Mouse (Mus musculus): ENCODE data around the gene Ceacam15. TPM values are rescaled to one million over a fixed set of nuclear protein-coding genes. Genes with fewer than 3 reads are reported as not detected.

Ceacam15 gene
- polyA plus RNA-seq, 1 experiment from 2014 or later = 0.45 TPM

DNA sequence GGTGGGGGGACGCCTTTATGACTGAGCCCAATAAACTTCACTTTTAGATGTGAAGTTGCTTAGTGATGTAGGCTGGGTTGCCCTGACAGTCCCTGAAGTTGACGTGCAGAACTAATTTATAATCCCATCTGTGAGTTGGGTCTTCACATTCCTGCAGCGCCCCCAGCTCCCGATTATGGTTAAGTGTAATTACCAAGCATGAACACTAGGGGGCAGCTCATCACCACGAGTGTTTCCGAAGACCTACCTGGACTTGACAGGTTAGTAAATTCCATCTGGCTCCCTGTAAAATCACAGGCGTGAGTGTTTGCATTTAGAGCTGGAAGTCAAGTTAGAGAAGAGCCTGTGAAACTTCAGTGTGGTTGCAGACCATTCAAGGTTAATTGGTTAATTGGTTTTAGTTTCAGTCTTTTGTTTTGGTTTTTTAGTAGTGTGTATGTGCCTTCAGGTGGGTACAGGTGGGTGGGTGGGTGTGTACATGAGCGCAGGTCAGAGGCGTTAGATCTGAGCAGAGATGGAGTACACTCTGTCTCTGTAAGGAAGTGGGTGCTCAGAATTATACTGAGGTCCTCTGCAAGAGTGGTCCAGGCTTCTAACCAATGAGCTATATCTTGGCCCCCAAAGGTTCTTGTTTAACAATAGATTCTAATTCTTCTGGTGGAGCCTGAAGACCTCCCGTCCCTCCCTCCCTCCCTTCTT is 45.8 kb downstream of the Ceacam15 start:
- H3K27ac ChIP-seq (ENCODE audit: poor library complexity, severe bottlenecking) = no peak overlapping the region
- no peak for ATAC-seq (ENCODE audit: insufficient number of reproducible peaks, low FRiP score)
- H3K4me2 ChIP-seq = no peak overlapping the region
- no peaks in the 10 kb centered on the region for H3K9me3 ChIP-seq (replicated peaks)
- H3K4me1 ChIP-seq (replicated peaks) = no peaks in the 10 kb centered on the region
- H3K9ac ChIP-seq = no peak overlapping the region
- WGBS = 14% methylated on average over 10 of the region's 10 CpGs
- H3K27me3 ChIP-seq (replicated peaks) = no peaks in the 10 kb centered on the region
- H3K36me3 ChIP-seq = no peaks in the 10 kb centered on the region
- no peak overlapping the region for H3K4me3 ChIP-seq

GRCm38 (mm10) chr7:16628096-16628771 is 47.3 kb downstream of the Ceacam15 start:
- 0 out of 2 replicates have a peak, but pooled peaks have one; percentile 51 for ATAC-seq (ENCODE audit: insufficient number of reproducible peaks, low FRiP score)
- no peak overlapping the region for H3K4me3 ChIP-seq
- H3K4me1 ChIP-seq (replicated peaks) = 0 out of 2 replicates have a peak, but pooled peaks cover 3% of the 10 kb centered on the region
- H3K27me3 ChIP-seq (replicated peaks) = no peaks in the 10 kb centered on the region
- no peak overlapping the region for H3K9ac ChIP-seq
- no peaks in the 10 kb centered on the region for H3K9me3 ChIP-seq (replicated peaks)
- no peak overlapping the region for H3K27ac ChIP-seq (ENCODE audit: poor library complexity, severe bottlenecking)
- no peaks in the 10 kb centered on the region for H3K36me3 ChIP-seq
- WGBS = 31% methylated on average over 12 of the region's 12 CpGs
- no peak overlapping the region for H3K4me2 ChIP-seq

- Histone ChIP-seq H3K4me3 (no peak overlapping the region), H3K36me3 (no peaks in the 10 kb centered on the region), H3K4me2 (no peak overlapping the region), H3K27me3 (replicated peaks) (no peaks in the 10 kb centered on the region), H3K9ac (no peak overlapping the region), H3K9me3 (replicated peaks) (no peaks in the 10 kb centered on the region), H3K4me1 (replicated peaks) (peaks cover 8% of the 10 kb centered on the region; the same call in 1 of the 2 replicates), H3K27ac (ENCODE audit: poor library complexity, severe bottlenecking) (no peak overlapping the region)
- ATAC-seq (ENCODE audit: insufficient number of reproducible peaks, low FRiP score) = no peak
Observed at GRCm38 (mm10) chr7:16623687-16624086, 51.8 kb downstream of the Ceacam15 start.

DNA sequence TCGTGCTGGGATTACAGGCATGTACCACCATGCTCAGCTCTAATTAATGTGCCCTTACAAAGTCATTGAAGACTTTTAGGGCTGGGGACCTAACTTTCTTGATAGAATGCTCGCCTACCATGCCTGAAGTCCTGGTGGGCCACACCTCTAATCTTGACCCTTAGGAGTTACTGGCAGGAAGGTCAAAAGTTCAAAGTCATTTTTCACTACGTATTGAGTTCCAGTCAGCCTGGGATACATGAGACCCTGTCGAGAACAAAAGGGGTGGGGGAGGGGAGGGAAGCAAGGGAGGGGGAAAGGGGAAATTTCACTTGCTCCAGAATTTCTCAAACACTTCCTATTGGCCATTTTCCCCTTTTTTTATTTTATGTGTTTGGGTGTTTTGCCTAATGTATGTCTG is 52.4 kb downstream of the Ceacam15 start:
- no peak overlapping the region for H3K9ac ChIP-seq
- H3K27ac ChIP-seq (ENCODE audit: poor library complexity, severe bottlenecking) = no peak overlapping the region
- no peaks in the 10 kb centered on the region for H3K9me3 ChIP-seq (replicated peaks)
- no peak for ATAC-seq (ENCODE audit: insufficient number of reproducible peaks, low FRiP score)
- no peaks in the 10 kb centered on the region for H3K27me3 ChIP-seq (replicated peaks)
- H3K4me3 ChIP-seq = no peak overlapping the region
- peaks cover 13% of the 10 kb centered on the region; the same call in 1 of the 2 replicates for H3K4me1 ChIP-seq (replicated peaks)
- H3K4me2 ChIP-seq = no peak overlapping the region
- WGBS = 46% methylated on average over 4 of the region's 4 CpGs
- H3K36me3 ChIP-seq = no peaks in the 10 kb centered on the region

Other genes with a start within 250 kb of the Ceacam15 start
- 79.0 and 83.6 TPM in 2 replicates for gene Tmem160, start 222.9 kb downstream of the Ceacam15 start, polyA plus RNA-seq (2016; fragmentation: Nextera tagmentation; extraction: Ambion mirVana)
- gene Npas1, start 198.0 kb downstream of the Ceacam15 start, polyA plus RNA-seq (2016; fragmentation: Nextera tagmentation; extraction: Ambion mirVana) = 0.22 and 0.31 TPM in 2 replicates
- 20.3 and 21.4 TPM in 2 replicates for gene Arhgap35, start 60.7 kb downstream of the Ceacam15 start, polyA plus RNA-seq (2016; fragmentation: Nextera tagmentation; extraction: Ambion mirVana)
- gene Ceacam9, start 46.2 kb upstream of the Ceacam15 start, polyA plus RNA-seq (2016; fragmentation: Nextera tagmentation; extraction: Ambion mirVana) = not detected in 2 replicates
- gene Ap2s1, start 62.7 kb upstream of the Ceacam15 start, polyA plus RNA-seq (2016; fragmentation: Nextera tagmentation; extraction: Ambion mirVana) = 208 and 210 TPM in 2 replicates
- 50.8 and 52.0 TPM in 2 replicates for gene Slc1a5, start 105.6 kb upstream of the Ceacam15 start, polyA plus RNA-seq (2016; fragmentation: Nextera tagmentation; extraction: Ambion mirVana)
- gene Strn4, start 140.2 kb upstream of the Ceacam15 start, polyA plus RNA-seq (2016; fragmentation: Nextera tagmentation; extraction: Ambion mirVana) = 97.4 and 103 TPM in 2 replicates
- gene Fkrp, start 141.0 kb upstream of the Ceacam15 start, polyA plus RNA-seq (2016; fragmentation: Nextera tagmentation; extraction: Ambion mirVana) = 37.6 and 37.8 TPM in 2 replicates
- gene Prkd2, start 167.2 kb upstream of the Ceacam15 start, polyA plus RNA-seq (2016; fragmentation: Nextera tagmentation; extraction: Ambion mirVana) = 10.8 and 11.8 TPM in 2 replicates
- 14.3 and 15.2 TPM in 2 replicates for gene Dact3, start 199.6 kb upstream of the Ceacam15 start, polyA plus RNA-seq (2016; fragmentation: Nextera tagmentation; extraction: Ambion mirVana)
- 2.3 and 4.3 TPM in 2 replicates for gene Gng8, start 216.1 kb upstream of the Ceacam15 start, polyA plus RNA-seq (2016; fragmentation: Nextera tagmentation; extraction: Ambion mirVana)
- 0.28 and 0.34 TPM in 2 replicates for gene Ptgir, start 230.8 kb upstream of the Ceacam15 start, polyA plus RNA-seq (2016; fragmentation: Nextera tagmentation; extraction: Ambion mirVana)
- 83.6 and 95.0 TPM in 2 replicates for gene Calm3, start 248.4 kb upstream of the Ceacam15 start, polyA plus RNA-seq (2016; fragmentation: Nextera tagmentation; extraction: Ambion mirVana)

Measured in heart, embryonic 12.5 days (tissue).